Mouse (Mus musculus) heart, embryonic 14.5 days (tissue): ENCODE data around the gene Il1rl1. TPM values are rescaled to one million over a fixed set of nuclear protein-coding genes. Genes with fewer than 3 reads are reported as not detected.

Experiments used
- ATAC-seq: fragments of 200-750 bp; cut with Nextera tagmentation; 2 replicates; pipeline ENCODE4 v1.8.0; 2017; ENCODE audit warnings: low read depth, moderate TSS enrichment; ENCODE audit not compliant: insufficient number of reproducible peaks, insufficient read depth, low FRiP score
- H3K27ac ChIP-seq, 2 experiments: fragments of 200-500 bp in 1 of 2; fragments of 300-500 bp in 1 of 2; sonication (generic) in 1 of 2; replicated peaks in 1 of 2; 2 replicates each; pipeline ENCODE4 v1.5.1; 2012 to 2014; ENCODE audit warnings: low read depth in 2 of 2, low read length in 2 of 2, control low read depth in 1 of 2, mild to moderate bottlenecking in 1 of 2, mixed read lengths in 1 of 2; ENCODE audit not compliant: control insufficient read depth in 1 of 2, insufficient read depth in 1 of 2
- H3K27me3 ChIP-seq: fragments of 300-500 bp; sonication (generic); 2 replicates; pipeline ENCODE4 v1.6.1; 2014; ENCODE audit warnings: mild to moderate bottlenecking, low read length, control low read depth; ENCODE audit not compliant: control insufficient read depth, insufficient read depth
- H3K36me3 ChIP-seq: fragments of 300-500 bp; sonication (generic); 2 replicates; pipeline ENCODE4 v1.6.1; 2014; ENCODE audit warnings: mild to moderate bottlenecking, control low read depth, low read length, mixed read lengths; ENCODE audit not compliant: control insufficient read depth, insufficient read depth
- H3K4me1 ChIP-seq, 2 experiments: fragments of 200-500 bp in 1 of 2; fragments of 300-500 bp in 1 of 2; sonication (generic) in 1 of 2; 2 replicates each; pipeline ENCODE4 v1.6.1; 2012 to 2014; ENCODE audit warnings: low read length in 2 of 2, control low read depth in 1 of 2, mixed read lengths in 1 of 2; ENCODE audit not compliant: control insufficient read depth in 2 of 2, insufficient read depth in 2 of 2
- H3K4me2 ChIP-seq: fragments of 300-500 bp; sonication (generic); 2 replicates; pipeline ENCODE4 v1.6.1; 2014; ENCODE audit warnings: mild to moderate bottlenecking, low read length
- H3K4me3 ChIP-seq, 2 experiments: fragments of 200-500 bp in 1 of 2; fragments of 300-500 bp in 1 of 2; sonication (generic) in 1 of 2; 2 replicates each; pipeline ENCODE4 v1.5.1; 2012 to 2014; ENCODE audit warnings: low read length in 2 of 2, mild to moderate bottlenecking in 2 of 2, control low read depth in 1 of 2, low read depth in 1 of 2, moderate library complexity in 1 of 2; ENCODE audit not compliant: control insufficient read depth in 1 of 2, insufficient read depth in 1 of 2
- H3K9ac ChIP-seq: fragments of 300-500 bp; sonication (generic); 2 replicates; pipeline ENCODE4 v1.6.1; 2014; ENCODE audit warnings: mild to moderate bottlenecking, low read length
- H3K9me3 ChIP-seq: fragments of 300-500 bp; sonication (generic); 2 replicates; pipeline ENCODE4 v1.6.1; 2016; ENCODE audit warnings: low read length, control low read depth; ENCODE audit not compliant: control insufficient read depth
- WGBS: fragments of 180-500 bp; shearing (Covaris S2); extraction: QIAGEN DNeasy Blood & Tissue Kit; methylation state at CpG from one replicate; pipeline ENCODE4 v1.1.7; 2014; 5-methylcytosine and 5-hydroxymethylcytosine counted together
- polyA plus RNA-seq: library from polyadenylated mRNA; unstranded; fragments of >200 nt; fragmentation: Nextera tagmentation; extraction: Ambion mirVana; gene quantifications from 2 replicates; pipeline ENCODE4 v1.2.1, GENCODE M21; 2014

Il1rl1 gene
- polyA plus RNA-seq, 1 experiment from 2014 or later, result 0.62 TPM

DNA sequence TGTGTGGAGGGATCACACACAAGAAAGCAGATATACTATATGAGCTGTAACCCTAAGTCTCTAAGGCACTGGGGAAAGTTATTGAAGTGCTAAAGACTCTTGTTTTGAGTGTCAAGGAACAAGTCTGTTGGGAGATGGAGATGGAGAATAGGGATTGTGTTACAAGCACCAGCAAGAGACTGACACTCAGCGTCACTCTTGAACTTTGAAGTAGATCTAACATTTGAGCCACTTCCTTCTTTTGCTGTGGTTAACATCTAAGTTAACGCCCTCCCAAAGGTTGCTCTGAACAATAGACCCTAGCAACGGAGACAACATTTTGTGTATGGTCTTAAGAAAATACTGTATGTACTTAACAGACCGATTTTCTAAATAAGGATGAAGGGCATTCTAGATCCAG, 44.3 kb downstream of the Il1rl1 start:
- Histone ChIP-seq H3K27me3 (no peaks in the 10 kb centered on the region), H3K9me3 (no peaks in the 10 kb centered on the region), H3K36me3 (no peaks in the 10 kb centered on the region), H3K4me1 (no peaks in the 10 kb centered on the region), H3K9ac (no peak overlapping the region), H3K4me2 (no peak overlapping the region), H3K27ac (no peak overlapping the region), H3K4me3 (no peak overlapping the region)
- 78% methylated on average over 4 of the region's 4 CpGs for WGBS
- no peak for ATAC-seq

- WGBS, result 49% methylated on average over 5 of the region's 5 CpGs
- Histone ChIP-seq H3K4me3 (no peak overlapping the region), H3K9ac (no peak overlapping the region), H3K4me1 (no peaks in the 10 kb centered on the region), H3K36me3 (no peaks in the 10 kb centered on the region), H3K9me3 (no peaks in the 10 kb centered on the region), H3K4me2 (no peak overlapping the region), H3K27me3 (no peaks in the 10 kb centered on the region), H3K27ac (no peak overlapping the region)
- ATAC-seq, result no peak
Measured at GRCm38 (mm10) chr1:40474336-40474735, 45.0 kb downstream of the Il1rl1 start.

DNA sequence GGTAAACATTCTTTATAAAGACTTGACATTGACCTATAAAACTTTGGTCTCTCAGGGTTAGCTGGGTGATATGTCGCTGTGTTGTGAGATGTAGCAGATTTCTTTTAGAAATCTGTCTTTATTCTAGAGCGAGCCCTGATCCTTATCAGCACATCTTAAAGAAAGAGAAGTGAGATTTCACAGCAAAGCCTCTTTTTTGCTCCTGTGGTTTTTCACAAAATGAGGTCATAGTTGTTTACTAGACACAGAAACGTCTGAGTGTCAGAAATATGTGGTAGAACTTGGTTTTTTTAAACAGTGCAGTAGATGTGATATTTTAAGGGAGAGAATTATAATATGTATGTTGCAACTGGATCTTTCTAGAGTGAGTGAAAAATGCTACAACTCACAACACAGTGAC, 46.3 kb downstream of the Il1rl1 start:
- H3K4me1 ChIP-seq, result no peaks in the 10 kb centered on the region
- H3K36me3 ChIP-seq, result no peaks in the 10 kb centered on the region
- no peak overlapping the region for H3K27ac ChIP-seq
- H3K27me3 ChIP-seq, result no peaks in the 10 kb centered on the region
- WGBS, result 52% methylated on average over 3 of the region's 3 CpGs
- ATAC-seq, result no peak
- no peak overlapping the region for H3K4me2 ChIP-seq
- H3K9me3 ChIP-seq, result no peaks in the 10 kb centered on the region
- no peak overlapping the region for H3K4me3 ChIP-seq
- H3K9ac ChIP-seq, result no peak overlapping the region

DNA sequence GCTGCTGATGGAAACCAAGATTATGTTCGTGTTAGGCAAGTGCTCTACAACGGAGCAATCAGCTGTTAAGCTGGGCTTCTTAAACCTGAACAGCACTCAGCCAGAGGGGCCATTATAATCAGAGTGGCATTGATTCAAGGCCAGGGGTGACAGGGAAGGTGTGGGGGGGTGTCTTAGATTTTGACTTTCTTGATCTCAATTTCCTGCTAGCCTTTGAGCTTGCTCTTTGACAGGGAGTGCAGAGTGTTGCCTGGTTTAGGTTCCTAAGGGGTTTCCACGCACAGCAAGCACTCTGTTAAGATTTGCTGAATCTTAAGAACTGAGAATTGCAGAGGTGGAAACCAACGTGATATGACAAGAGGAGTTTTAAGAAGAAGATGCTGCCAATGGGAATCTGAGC, 47.4 kb downstream of the Il1rl1 start:
- Histone ChIP-seq H3K9ac (no peak overlapping the region), H3K9me3 (no peaks in the 10 kb centered on the region), H3K4me2 (no peak overlapping the region), H3K27me3 (no peaks in the 10 kb centered on the region), H3K4me3 (no peak overlapping the region), H3K4me1 (no peaks in the 10 kb centered on the region), H3K36me3 (no peaks in the 10 kb centered on the region), H3K27ac (no peak overlapping the region)
- 46% methylated on average over 4 of the region's 4 CpGs for WGBS
- ATAC-seq, result no peak

GRCm38 (mm10) chr1:40479505-40479923, 50.1 kb downstream of the Il1rl1 start:
- 60% methylated on average over 6 of the region's 6 CpGs for WGBS

DNA sequence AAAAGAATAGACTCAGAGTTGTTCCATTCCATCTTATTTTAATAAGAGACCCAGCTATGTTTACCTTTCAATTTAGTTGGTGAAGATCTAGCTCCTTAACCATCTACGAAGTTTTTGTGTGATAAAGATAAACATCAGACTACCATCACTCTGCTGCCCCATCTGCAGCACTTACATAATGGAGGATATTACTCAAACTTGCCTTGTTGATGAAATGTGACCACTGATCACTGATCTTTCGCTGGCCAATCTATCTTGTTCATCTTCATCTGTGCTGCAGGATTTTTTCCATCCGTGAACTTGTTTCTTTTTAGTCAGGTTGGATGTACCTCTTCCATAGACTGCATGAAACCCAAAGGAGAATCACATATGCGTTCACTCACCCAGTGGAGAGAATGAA, 65.2 kb downstream of the Il1rl1 start:
- Histone ChIP-seq H3K9me3 (no peaks in the 10 kb centered on the region), H3K36me3 (no peaks in the 10 kb centered on the region), H3K27me3 (no peaks in the 10 kb centered on the region), H3K4me3 (no peak overlapping the region), H3K4me2 (no peak overlapping the region), H3K27ac (no peak overlapping the region), H3K4me1 (no peaks in the 10 kb centered on the region), H3K9ac (no peak overlapping the region)
- ATAC-seq, result no peak
- WGBS, result 82% methylated on average over 4 of the region's 4 CpGs

More at GRCm38 (mm10) chr1:40479505-40479923, 50.1 kb downstream of the Il1rl1 start:
- Histone ChIP-seq H3K27me3 (no peaks in the 10 kb centered on the region), H3K4me1 (no peaks in the 10 kb centered on the region), H3K36me3 (no peaks in the 10 kb centered on the region), H3K4me3 (no peak overlapping the region), H3K4me2 (no peak overlapping the region), H3K9me3 (no peaks in the 10 kb centered on the region), H3K27ac (no peak overlapping the region), H3K9ac (no peak overlapping the region)
- ATAC-seq, result no peak

- H3K4me2 ChIP-seq, result no peak overlapping the region
- no peak overlapping the region for H3K9ac ChIP-seq
- WGBS, result 87% methylated on average over 1 of the region's 1 CpGs
- H3K27ac ChIP-seq, result no peak overlapping the region
- H3K4me3 ChIP-seq, result no peak overlapping the region
- ATAC-seq, result no peak
- no peaks in the 10 kb centered on the region for H3K27me3 ChIP-seq
- H3K4me1 ChIP-seq, result no peaks in the 10 kb centered on the region
- no peaks in the 10 kb centered on the region for H3K9me3 ChIP-seq
- no peaks in the 10 kb centered on the region for H3K36me3 ChIP-seq
Measured at GRCm38 (mm10) chr1:40499708-40500107, 70.3 kb downstream of the Il1rl1 start.

DNA sequence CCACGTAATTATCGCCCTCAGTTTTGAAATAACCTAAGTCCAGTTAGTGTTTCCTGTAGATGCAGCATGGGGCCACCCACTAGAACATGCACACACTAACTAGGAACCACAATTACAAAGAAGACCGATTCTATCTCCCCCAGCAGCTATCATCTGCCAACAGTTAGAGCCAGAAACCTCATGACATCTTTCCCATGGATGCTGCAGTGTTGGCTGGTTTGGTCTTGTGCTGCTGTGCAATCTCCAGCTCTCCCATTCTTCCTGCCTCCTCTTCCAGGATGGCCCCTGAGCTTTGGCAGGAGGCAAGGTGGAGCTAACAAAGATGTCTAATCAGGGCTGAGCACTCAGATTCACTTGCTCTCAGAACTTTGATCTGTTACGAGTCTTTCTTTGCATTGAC, 71.8 kb downstream of the Il1rl1 start:
- H3K9me3 ChIP-seq, result no peaks in the 10 kb centered on the region
- no peaks in the 10 kb centered on the region for H3K36me3 ChIP-seq
- no peak overlapping the region for H3K9ac ChIP-seq
- no peak for ATAC-seq
- 82% methylated on average over 4 of the region's 4 CpGs for WGBS
- H3K4me3 ChIP-seq, result no peak overlapping the region
- no peaks in the 10 kb centered on the region for H3K27me3 ChIP-seq
- no peaks in the 10 kb centered on the region for H3K4me1 ChIP-seq
- H3K27ac ChIP-seq, result no peak overlapping the region
- H3K4me2 ChIP-seq, result no peak overlapping the region
